Mouse (Mus musculus) forebrain, embryonic 11.5 days (tissue): ENCODE measurements at regions not wholly inside any gene's neighbourhood (a gene's known extent, or its start where the extent isn't known, plus 50 kb on each side); places are given as distances from the start of the nearest gene placed in this dataset.

Experiments
- ATAC-seq: fragments of 200-750 bp; cut with Nextera tagmentation; replicated peaks from 2 replicates; pipeline ENCODE4 v1.8.0; 2017; ENCODE audit warnings: moderate TSS enrichment; ENCODE audit not compliant: low FRiP score
- DNase-seq: peaks from one replicate; pipeline ENCODE4 v3.0.0-alpha.2; 2017; ENCODE audit warnings: low spot score
- H3K27ac ChIP-seq: fragments of 300-500 bp; sonication (generic); 2 replicates; pipeline ENCODE4 v1.5.1; 2014; ENCODE audit warnings: low read depth, low read length
- H3K27me3 ChIP-seq: fragments of 300-500 bp; sonication (generic); 2 replicates; pipeline ENCODE4 v1.6.1; 2014; ENCODE audit warnings: mild to moderate bottlenecking, low read length, mixed read lengths; ENCODE audit not compliant: control insufficient read depth, insufficient read depth
- H3K36me3 ChIP-seq: fragments of 300-500 bp; sonication (generic); 2 replicates; pipeline ENCODE4 v1.6.1; 2014; ENCODE audit warnings: mild to moderate bottlenecking, low read length, moderate library complexity, mixed read lengths; ENCODE audit not compliant: control insufficient read depth, insufficient read depth
- H3K4me1 ChIP-seq: fragments of 300-500 bp; sonication (generic); replicated peaks from 2 replicates; pipeline ENCODE4 v1.6.1; 2014; ENCODE audit warnings: low read length, mixed read lengths; ENCODE audit not compliant: control insufficient read depth, insufficient read depth
- H3K4me2 ChIP-seq: fragments of 300-500 bp; sonication (generic); 2 replicates; pipeline ENCODE4 v1.6.1; 2014; ENCODE audit warnings: low read depth, mild to moderate bottlenecking, low read length, moderate library complexity, mixed read lengths; ENCODE audit not compliant: severe bottlenecking
- H3K4me3 ChIP-seq: fragments of 300-500 bp; sonication (generic); 2 replicates; pipeline ENCODE4 v1.5.1; 2014; ENCODE audit warnings: low read depth, low read length
- H3K9ac ChIP-seq: fragments of 300-500 bp; sonication (generic); 2 replicates; pipeline ENCODE4 v1.6.1; 2014; ENCODE audit warnings: low read length
- H3K9me3 ChIP-seq: fragments of 300-500 bp; sonication (generic); 2 replicates; pipeline ENCODE4 v1.6.1; 2016; ENCODE audit warnings: low read length, mixed read lengths; ENCODE audit not compliant: control insufficient read depth
- WGBS: fragments of 180-500 bp; shearing (Covaris S2); extraction: QIAGEN DNeasy Blood & Tissue Kit; methylation state at CpG from one replicate; pipeline ENCODE4 v1.1.7; 2014; 5-methylcytosine and 5-hydroxymethylcytosine counted together

DNA sequence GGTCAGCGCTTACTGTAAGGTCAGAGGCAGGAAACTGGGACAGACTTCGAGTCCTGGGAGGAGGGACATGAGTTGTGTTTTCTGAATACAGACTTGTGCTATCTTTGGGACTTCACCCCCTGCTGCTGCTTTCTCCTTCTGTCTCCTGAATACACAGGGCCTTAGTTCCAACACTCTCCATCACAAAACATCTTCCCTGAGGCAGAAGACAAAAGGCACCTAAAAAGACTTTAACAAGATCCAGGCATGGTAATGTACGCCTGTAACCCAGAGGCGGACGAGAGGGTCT lies 115.5 kb downstream of the Tomm20 start:
- Histone ChIP-seq H3K27ac (no peak overlapping the region), H3K4me1 (peaks cover 13% of the 10 kb centered on the region)
- no peak for ATAC-seq

DNA sequence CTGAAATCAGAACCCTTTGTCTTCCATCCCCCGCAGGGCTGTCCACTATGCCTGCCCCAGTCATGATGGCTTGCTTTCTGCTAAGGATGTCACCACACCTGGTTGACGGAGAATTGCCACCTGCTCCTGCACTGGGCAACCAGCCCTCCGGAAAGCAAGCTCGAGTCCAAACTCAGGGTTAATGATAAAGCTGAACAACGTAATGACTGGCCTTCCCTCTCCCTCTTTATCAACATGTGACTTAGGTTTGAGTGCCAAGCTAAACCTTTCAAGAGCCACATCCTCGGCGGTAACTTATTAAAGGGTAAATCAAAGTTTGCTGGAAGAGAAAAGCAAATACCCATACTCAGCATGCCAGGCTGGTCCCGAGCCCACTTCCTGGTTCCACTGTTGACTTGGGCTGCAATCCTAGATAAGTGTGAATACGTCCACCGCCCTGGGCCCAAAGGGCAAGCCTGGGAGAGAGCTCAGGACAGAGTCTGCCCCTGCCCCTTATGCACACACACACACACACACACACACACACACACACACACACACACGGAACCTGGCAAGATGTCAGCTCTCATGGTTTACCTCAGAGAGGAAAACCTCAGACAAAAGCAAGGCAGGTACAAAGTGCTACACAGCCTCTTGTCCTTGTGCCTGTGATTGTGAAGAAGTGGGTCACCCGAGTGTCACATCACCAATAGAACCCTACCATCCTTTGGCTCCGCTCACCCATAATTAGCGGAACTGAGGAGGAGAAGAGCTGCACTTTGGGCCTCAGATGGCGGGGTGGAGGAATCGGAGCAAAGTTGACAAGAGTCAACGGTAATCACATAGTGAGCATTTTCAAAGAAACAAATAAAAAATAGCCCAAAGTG lies 116.0 kb downstream of the Tomm20 start:
- DNase-seq = no peak
- no peaks in the 10 kb centered on the region for H3K36me3 ChIP-seq
- ATAC-seq = no peak
- no peaks in the 10 kb centered on the region for H3K27me3 ChIP-seq
- H3K27ac ChIP-seq = no peak overlapping the region
- H3K4me2 ChIP-seq = no peak overlapping the region
- H3K9me3 ChIP-seq = no peaks in the 10 kb centered on the region
- H3K9ac ChIP-seq = no peak overlapping the region
- peaks cover 15% of the 10 kb centered on the region for H3K4me1 ChIP-seq
- no peak overlapping the region for H3K4me3 ChIP-seq
- WGBS = 90% methylated on average over 17 of the region's 17 CpGs

More for the DNA sequence above, 115.5 kb downstream of the Tomm20 start:
- H3K4me3 ChIP-seq = no peak overlapping the region
- H3K4me2 ChIP-seq = no peak overlapping the region
- H3K27me3 ChIP-seq = no peaks in the 10 kb centered on the region
- DNase-seq = no peak
- WGBS = 57% methylated on average over 5 of the region's 5 CpGs
- H3K9ac ChIP-seq = no peak overlapping the region
- no peaks in the 10 kb centered on the region for H3K9me3 ChIP-seq
- no peaks in the 10 kb centered on the region for H3K36me3 ChIP-seq

DNA sequence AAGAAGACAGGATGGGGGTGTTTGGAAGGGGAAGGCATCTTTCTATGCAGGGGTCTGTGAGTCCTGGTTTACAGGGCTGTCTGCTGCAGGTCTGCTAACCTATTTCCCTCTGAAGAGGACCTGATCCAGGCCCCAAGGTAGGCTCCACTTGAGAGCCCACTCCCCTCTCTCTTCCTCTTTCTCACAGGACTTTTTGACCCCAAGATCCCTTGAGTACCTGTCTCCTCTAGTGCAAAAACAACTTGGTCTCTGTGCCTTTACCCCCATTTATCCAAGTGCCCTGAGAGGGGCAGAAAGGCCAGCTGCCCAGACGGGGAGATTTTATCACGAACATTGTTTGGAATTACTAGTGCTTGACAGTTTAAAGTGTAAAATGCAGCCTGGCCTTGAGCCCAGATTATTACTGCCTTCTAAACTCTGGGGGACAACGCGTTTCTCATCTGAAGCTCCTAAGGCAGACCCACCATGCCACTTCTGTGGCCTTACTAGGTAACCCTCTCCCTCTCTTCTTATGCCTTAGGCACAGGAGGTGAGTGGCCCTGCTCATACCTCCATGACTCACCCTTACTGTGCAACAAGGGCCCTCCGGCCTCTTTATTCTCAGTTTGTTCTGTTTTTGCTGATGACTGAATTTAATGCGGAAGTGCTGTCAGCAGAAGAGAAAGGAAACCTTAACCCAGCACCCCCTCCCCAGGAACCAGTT lies 117.8 kb downstream of the Tomm20 start:
- Histone ChIP-seq H3K9me3 (no peaks in the 10 kb centered on the region), H3K36me3 (no peaks in the 10 kb centered on the region), H3K4me3 (no peak overlapping the region), H3K27ac (peak overlapping the region; percentile 18; the same call in 1 of the 2 replicates), H3K4me1 (peaks cover 15% of the 10 kb centered on the region), H3K27me3 (no peaks in the 10 kb centered on the region), H3K4me2 (no peak overlapping the region), H3K9ac (no peak overlapping the region)
- no peak for ATAC-seq
- DNase-seq = no peak
- WGBS = 81% methylated on average over 6 of the region's 6 CpGs

DNA sequence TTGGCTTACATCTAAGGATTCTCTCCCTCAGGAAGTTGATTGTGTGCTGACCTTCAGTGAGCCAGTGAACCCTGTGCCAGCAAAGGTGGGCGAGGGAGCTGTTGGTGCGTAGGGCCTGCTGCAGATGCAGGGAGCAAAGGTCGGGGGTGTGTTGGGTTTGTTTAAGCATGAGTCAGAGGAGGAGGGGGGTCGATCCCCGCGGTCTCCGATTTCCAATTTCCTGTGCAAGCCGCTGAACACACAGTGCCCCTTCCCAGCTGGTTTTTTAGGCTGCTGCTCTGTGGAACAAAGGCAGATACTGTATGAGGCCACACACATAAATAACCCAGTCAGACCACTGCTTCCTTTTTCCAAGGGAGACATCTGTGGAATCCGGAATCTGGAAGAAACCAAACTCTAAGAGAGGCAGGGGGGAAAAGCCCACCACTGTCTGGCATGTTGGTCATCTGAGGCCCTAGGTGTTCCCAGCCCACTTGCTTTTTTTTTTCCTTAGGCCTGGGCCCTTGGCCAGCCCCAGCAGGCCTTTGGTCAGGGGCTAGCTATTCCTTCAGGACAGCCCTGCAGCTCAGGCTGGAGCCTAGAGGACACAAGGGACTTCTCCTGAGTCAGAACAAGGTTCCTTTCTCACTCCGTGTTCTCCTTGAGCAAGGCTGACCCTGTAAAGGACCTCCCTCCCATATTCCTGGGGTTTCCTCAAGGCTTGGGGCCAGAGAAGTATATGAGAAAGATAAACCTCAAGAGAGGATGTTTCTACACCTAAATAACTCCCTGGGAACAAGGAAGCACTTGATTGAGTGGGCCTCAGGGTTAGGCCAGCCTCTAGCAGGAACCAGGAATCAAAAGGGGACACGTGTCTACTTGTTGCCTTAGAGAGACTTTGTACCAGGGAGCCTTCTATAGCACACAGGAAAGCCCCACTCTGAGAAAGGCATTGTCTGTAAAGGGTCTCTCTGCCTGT lies 119.0 kb downstream of the Tomm20 start:
- Histone ChIP-seq H3K27me3 (no peaks in the 10 kb centered on the region), H3K36me3 (no peaks in the 10 kb centered on the region), H3K9me3 (no peaks in the 10 kb centered on the region), H3K4me2 (peak overlapping the region; percentile 28; the same call in 1 of the 2 replicates), H3K4me1 (peaks cover 15% of the 10 kb centered on the region), H3K4me3 (no peak overlapping the region), H3K27ac (peak overlapping the region; percentile 95), H3K9ac (peak overlapping the region; percentile 56)
- peak; percentile 89 for DNase-seq
- peak; percentile 89 for ATAC-seq
- 4% methylated on average over 11 of the region's 11 CpGs for WGBS

DNA sequence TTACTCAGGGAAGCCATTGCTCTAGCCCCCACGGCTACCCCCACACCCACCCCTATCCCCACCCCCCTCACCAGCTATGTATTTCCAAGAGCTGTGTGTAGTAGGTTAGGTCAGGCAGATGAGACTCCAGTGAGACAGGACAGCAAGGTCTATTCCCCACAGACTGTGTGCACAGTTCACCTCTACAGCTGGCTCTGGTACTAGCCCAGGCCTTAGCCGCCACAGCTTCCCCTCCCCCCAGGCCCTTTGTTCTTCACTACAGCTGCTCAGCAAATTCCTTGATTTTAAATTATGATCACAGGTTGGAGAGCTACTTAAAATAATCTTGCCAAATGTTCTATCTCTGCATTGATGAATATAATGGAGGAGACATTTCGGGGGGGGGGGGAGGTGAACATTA lies 119.8 kb downstream of the Tomm20 start:
- no peaks in the 10 kb centered on the region for H3K27me3 ChIP-seq
- no peaks in the 10 kb centered on the region for H3K9me3 ChIP-seq
- H3K4me1 ChIP-seq = peaks cover 15% of the 10 kb centered on the region
- no peak overlapping the region for H3K4me3 ChIP-seq
- no peaks in the 10 kb centered on the region for H3K36me3 ChIP-seq
- ATAC-seq (peak; percentile 82), DNase-seq (peak; percentile 82)
- H3K27ac ChIP-seq = peak overlapping the region; percentile 95
- H3K9ac ChIP-seq = peak overlapping the region; percentile 56
- WGBS = 17% methylated on average over 3 of the region's 3 CpGs
- H3K4me2 ChIP-seq = no peak overlapping the region

DNA sequence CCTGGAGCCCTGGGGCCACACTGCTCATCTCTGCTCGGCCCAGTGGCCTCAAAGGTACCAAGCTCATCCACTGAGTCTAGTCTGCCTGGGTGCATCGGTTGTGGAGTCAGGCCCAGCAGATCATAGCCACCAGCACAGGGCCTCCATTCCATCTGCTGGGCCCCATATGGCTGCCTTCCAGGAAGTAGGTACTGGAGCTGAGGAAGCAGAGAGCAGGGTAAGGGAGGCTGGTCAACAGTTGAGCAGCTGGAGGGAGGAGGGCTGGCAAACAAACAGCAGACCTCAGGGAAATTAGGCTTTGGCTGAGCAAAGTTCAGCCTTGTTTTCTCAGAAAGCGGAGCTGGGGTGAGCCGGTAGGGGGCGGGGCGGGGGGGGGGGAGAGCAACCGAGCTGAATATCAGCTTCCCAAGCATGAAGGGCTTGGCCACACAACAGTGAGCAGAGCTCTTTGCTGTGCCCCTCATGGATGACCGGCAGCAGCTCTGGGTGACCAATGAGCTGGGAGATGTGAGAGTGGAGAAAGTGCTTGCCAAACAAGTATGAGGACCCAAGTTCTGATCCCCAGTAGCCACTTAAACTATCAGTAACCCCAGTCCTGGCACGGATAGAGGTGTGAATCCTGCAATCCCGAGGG lies 121.0 kb downstream of the Tomm20 start:
- peaks cover 15% of the 10 kb centered on the region for H3K4me1 ChIP-seq
- DNase-seq = peak; percentile 65
- no peaks in the 10 kb centered on the region for H3K9me3 ChIP-seq

DNA sequence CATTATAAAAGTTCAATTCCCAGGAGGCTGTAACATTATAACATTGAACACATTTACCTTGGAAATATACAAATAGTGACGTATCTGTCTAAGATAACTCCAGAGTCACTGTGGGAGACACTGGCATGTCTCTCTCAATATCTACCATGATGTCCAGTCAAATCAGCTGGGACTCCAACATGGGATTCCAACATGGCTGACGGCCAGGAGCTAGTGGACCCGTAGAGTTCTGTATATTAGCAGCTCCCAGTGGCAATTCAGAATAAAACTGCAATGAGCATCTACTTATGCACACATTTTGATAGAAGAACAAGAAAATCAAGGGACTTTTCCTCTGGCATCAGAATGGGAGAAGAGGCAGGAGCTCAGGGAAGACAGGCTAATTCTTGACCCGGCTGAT lies 123.4 kb downstream of the Tomm20 start:
- Histone ChIP-seq H3K9me3 (no peaks in the 10 kb centered on the region), H3K4me2 (no peak overlapping the region), H3K4me3 (no peak overlapping the region), H3K27me3 (no peaks in the 10 kb centered on the region), H3K4me1 (peaks cover 15% of the 10 kb centered on the region), H3K9ac (no peak overlapping the region), H3K27ac (no peak overlapping the region), H3K36me3 (no peaks in the 10 kb centered on the region)
- no peak for ATAC-seq
- no peak for DNase-seq
- WGBS = 96% methylated on average over 4 of the region's 4 CpGs

More for the DNA sequence above, 121.0 kb downstream of the Tomm20 start:
- Histone ChIP-seq H3K9ac (no peak overlapping the region), H3K27me3 (no peaks in the 10 kb centered on the region), H3K4me2 (no peak overlapping the region), H3K36me3 (no peaks in the 10 kb centered on the region), H3K27ac (no peak overlapping the region), H3K4me3 (no peak overlapping the region)
- ATAC-seq = 0 out of 2 replicates have a peak, but pooled peaks have one; percentile 13
- WGBS = 49% methylated on average over 10 of the region's 10 CpGs

DNA sequence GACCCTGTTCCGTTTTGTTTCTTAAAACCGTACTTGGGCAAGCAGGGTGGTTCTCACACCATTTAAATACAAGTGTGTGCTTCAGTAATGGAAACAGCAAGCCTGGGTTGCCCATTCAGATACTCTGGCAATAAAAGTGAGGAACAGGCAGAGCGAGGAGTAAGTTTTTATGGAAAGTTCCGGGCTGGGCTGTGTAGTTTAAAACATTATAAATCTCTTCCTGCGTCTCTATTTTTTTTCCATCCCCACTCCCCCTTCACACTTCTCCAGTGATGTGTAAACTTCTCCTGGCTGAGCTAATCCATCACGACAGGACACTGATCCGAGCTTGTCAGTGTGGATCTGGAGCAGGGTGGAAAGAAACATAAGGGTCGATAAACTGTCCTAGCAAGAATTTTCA lies 124.4 kb downstream of the Tomm20 start:
- no peak overlapping the region for H3K27ac ChIP-seq
- H3K9ac ChIP-seq = no peak overlapping the region
- H3K27me3 ChIP-seq = no peaks in the 10 kb centered on the region
- no peak overlapping the region for H3K4me2 ChIP-seq
- H3K4me1 ChIP-seq = peaks cover 9% of the 10 kb centered on the region
- no peaks in the 10 kb centered on the region for H3K9me3 ChIP-seq
- DNase-seq (no peak), ATAC-seq (no peak)
- H3K36me3 ChIP-seq = no peaks in the 10 kb centered on the region
- H3K4me3 ChIP-seq = no peak overlapping the region
- 76% methylated on average over 8 of the region's 8 CpGs for WGBS
